Mouse (Mus musculus) spleen, adult 18-20 months (tissue): ENCODE results near the gene Tmem213.
A peak's percentile ranks its signal among the peaks of the same experiment; 100 is the strongest.

Source experiments
- DNase-seq, 2 experiments: peaks; one replicate each; pipeline ENCODE4 v3.0.0; 2022; ENCODE audit warnings: mixed read lengths in 2 of 2

Gene Tmem213

DNA sequence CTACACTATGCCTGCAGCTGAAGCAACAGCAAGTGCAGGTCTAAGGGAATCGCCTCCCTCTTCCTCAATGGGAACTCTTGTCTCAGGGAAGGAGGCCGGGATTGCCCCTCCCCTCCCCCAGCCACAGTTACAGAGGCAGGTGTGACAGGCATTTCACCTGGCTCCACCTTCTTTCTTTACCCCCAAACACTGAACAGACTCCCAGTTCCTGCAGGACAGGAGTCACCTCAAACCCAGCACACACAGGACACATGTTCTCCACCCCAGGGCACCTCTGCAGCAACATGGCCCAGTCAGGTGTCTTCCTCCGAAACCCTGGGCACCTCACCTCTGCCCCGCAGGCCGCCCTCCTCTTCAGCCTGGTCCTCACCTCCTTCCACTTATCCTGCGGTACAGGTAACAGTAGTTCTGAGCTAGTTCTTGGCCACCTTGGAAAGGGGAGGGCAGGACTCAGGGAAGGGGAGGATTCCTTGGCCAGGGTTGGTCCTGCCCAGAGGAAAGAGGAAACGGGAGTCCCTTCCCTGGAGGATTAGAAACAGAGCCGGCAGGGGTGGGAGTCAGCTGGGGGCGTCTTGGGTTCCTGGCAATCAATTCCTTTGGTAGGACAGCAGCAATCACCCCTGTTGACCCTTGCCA is at the start of gene Tmem213:
Tmem213 (plus strand) TSS at position 96 of the 636 bp plus-strand sequence.
- no peak for DNase-seq

DNA sequence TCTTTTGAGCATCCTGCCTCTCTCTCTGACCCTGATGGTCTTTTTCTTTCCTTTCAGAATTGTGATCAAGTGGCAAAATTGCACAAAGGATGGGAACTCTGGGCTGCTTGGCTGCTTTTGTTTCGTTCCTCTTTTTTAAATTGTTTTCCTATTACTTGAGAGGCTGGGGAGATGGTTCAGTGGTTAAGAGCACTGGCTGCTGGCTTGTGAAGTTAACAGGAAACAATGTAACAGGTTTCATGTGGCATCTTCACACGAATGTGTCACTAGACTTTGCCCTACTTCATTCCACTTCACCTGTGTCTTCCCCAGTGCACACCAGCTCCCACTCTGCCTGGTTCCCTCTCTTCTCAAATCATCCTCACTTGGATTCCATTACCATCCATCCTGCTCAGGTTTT is 44.4 kb upstream of the Tmem213 start:
- no peak for DNase-seq

DNA sequence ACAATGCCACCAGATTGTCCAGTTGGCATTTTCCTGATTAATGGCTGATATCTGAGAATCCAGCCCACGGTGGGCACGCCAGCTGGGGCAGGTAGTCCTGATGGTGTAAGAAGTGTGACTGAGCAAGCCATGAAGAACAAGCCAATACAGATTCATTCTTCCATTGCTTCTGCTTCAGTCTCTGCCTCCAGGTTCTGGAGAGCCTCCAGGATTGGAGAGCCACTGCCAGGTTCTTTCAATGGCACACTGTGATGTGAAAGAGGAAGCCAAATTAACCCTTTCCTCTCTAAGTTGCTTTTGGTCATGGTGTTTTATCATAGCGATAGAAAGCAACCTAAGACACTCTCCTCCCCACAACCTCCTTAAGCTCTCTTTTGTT is 43.9 kb upstream of the Tmem213 start:
- peak in 1 of 2 experiments; percentile 14 for DNase-seq

DNA sequence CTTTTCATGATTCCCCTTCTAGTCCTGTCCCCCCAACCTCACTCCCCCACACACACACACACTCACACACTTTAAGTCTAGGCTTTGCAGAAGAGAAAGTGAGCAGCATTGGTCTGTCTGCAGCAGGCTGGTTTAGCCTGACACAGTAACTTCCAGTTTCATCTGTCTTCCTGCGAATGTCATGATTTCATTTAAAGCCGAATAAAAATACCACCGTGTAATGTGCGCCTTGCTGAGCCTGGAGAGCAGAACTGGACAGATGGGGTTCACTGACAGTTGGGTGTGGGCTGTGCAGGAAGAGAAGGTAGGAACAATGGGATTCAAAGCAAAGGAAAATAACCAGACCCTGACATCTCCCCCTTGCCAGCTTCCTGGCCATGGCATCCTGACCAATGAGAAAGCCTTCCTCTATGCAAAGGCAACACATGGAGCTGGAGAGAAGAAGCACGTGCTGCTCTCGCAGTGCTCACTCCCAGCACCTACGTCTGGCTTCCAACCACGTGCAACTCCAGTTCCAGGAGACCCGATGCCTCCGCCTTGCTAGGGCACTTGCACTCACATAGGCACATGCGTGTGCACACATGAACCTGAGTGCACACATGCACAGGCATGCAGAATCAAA is 43.4 kb upstream of the Tmem213 start:
- DNase-seq = peak in 1 of 2 experiments; percentile 13

DNA sequence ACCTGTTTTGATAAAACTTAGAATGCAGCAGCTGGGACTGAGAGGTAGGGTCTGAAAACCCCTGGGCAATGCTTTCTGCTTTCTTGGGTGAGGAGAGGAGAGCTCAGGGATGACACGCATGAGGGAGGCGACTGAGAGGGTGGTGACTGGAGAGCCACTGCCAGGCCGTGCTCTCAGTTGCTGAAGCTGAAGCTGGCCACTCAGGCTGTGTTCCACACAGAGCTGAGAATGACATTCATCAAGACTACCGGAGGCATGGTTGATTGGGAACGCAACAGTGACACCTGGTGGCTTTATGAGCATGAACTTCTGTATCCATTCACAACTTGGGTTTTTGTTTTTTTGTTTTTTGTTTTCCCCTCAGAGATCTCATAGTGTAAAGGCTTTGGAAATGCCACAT is 42.8 kb upstream of the Tmem213 start:
- peak; percentile 24 to 47 for DNase-seq

DNA sequence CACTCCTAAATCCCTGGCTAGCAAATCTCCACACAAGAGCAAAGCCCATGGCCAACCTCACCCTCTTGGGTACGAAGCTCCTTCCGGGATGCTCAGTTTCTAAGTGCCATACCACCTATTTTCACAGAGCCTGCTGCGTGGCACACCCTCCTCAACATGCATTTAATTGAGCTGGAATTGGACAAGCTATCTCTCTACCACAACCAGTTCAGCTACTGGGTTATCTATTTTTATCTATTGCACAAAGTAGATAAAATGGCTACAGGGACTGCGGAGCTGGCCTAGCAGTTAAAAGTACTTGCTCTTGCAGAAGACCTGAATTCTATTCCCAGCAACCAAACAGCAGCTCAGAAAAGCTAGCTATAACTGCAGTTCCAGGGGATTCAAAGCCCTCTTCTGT is 37.8 kb upstream of the Tmem213 start:
- no peak for DNase-seq

DNA sequence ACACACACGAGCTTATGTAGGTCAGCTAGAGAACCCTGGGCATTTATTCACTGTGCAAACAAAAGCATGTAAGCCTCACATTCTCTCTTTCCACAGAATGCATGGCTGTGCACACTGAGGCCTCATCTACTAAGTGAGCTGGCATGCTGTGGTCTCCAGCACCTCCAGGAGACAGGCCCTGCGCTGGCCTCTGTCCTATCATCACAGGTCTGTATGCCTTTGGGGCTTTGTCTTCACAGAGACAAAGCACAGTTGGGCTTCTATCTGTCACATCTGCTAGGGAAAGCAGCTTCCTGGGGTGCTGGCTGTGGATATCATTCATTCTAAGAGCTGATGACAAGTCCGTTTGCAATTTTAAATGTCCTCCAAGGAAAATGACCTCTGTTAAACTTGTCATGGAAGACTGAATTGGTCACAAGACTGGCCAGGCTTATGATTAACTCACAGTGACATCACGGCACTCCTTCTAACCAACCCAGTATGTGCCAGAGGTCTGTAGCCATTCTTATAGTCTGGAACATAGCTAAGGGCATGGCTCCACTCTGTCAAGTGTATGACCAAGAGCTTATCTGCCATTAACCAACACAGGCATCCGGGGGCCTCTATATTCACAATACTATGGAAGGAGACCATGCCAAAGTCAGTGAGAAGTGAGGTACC is 36.8 kb upstream of the Tmem213 start:
- DNase-seq = no peak

DNA sequence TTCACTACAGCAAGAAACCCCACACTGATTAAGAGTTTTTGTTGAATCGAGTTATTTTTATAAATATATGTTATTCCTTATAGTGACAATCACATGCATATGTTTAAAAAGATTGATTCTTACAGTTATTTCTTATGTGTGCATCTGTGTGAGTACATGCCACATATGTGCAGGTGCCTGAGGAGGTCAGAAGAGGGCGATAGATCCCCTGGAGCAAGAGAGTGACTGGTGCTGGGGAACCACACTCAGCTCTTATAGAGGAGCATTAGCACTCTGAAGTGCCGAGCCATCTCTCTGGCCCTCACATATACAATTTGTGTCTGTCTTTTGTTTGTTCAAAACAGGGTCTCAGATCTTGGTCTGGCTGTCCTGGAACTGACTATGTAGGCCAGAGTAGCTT is 35.5 kb upstream of the Tmem213 start:
- DNase-seq = no peak

DNA sequence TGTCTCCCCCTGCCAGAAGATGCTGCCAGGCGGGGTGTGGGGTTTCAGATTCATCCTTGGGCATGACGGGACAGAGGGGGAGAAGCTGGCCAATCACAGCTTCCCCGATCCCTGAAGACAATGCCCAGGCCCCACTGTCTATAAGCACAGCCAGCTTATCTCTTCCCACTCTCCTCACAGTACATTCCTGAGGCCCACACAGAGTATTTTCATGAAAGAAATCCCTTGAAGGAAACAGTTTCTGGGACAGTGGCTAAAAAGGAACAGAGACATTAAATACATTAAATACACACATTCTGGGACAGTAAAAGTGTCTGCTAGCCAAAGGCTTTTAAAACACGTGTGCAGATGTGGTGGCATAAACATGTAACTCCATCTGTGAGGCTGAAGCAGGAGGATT is 28.7 kb upstream of the Tmem213 start:
- DNase-seq = no peak

DNA sequence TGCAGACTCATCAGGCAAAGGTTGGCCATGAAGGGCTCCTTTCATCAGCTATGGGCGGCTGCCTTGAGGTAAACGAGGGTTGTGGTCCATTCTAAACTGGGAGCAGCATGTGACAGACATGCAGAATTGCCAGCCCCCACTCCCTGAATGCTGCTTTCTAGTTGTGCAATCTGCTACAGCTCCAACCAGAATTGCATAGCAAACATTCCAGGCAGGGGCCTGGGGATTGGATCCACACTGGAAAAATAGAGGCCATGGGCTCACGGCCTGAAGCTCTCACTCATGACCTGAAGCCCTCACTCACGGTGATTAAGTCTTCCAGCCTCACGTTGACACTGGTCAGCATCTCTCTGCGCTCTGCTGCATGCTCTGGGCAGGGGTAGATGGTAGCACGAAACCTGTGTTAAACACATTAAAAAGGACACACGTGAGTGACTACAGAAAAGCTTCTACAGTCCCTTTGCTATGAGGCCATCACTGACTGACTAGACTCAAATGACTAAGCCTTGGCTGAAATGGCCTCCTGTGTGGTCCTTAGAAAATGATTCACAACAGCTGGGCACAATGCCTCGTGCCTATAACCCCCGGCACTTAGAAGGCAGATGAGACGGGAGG is 27.2 kb upstream of the Tmem213 start:
- DNase-seq = no peak

DNA sequence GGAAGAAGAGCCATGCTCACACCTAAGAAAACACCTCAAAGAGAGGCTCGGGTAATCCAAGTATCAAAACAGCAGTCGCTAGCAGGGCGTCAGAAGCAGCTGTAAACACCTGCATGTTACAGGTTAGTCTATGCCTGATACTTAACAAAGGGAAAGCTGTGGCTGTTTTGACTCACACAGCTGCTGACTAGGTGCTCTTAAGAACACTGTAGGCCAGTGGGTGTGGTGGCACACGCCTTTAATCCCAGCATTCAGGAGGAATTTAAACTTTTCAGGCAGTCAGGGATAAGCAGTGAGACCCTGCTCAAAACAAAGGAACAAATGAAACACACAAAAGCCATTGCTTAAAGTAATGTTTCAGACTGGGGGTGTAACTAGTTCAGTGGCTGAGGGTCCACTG is 25.9 kb upstream of the Tmem213 start:
- DNase-seq = no peak

DNA sequence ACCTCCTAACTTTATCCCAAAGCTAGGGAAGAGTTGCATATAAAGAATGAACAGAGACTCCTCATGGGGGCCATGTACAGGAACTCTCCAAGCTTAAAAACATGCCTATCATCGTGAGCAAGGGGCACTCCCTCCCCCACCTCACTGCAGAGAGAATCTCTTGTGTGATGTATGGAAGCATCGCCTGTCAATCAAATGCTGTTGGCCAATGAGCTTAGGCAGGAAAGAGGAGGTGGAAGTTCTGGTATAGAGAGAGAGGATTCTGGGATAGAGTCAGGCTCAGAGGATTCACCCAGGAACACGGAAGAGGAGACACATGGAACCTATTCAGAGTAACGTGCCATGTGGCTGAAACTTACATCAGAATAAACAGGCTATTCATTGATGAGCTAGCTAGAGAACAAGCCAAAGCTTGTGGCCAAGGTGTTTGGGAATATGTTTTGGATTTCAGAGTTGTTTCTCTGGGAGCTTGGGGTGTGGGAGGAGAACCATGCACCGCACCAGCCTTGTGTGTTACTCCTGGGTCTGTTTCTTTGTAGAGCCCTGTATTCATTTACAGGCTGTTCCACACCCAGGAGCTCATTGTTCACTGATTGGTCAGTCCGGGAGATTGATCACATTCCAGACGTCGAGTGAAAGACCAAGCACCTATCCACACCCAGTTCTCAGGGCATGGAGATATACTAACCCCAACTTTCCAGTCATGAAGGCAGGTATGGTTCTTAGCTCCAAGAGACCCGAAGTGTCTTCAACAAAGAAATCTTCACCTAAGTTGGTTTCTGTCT is 21.6 kb upstream of the Tmem213 start:
- no peak for DNase-seq

DNA sequence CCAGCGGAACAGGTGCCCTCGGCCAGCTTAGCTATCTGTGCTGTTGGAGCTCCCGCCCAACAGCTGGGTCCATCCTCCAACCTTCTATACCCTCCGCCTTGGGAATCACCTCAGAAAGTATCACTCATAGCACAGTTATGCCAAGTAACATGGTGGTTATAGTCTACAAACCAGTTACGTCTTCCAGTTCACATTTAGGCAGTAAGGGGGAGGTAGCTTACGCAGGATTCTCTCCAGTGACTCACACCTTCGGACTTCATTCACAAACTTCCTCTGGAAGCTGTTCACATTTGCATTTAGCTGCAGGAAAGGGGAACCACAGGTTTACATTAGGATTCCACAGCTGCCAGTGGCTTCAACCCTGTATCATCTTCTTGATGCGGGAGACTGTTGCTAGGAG is 16.5 kb upstream of the Tmem213 start:
- DNase-seq = no peak

DNA sequence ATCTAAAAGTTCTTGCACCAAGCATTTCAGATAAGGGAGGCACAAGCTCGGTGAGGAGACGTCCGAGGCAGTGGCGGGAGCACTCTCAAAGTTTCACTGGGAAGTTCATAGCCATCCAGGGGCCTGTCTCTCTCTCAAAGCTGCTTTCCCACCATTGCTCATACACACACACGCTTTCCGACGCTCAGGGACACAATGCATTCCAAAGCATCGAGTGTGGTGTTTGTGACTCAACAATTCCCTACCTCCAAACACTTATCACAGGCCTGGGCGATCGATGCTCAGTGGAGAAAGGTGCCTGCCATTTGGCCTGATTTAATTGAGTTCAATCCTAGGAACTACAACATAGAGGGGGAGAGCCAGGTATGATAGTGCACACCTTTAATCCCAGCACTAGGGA is 14.4 kb upstream of the Tmem213 start:
- DNase-seq = no peak

DNA sequence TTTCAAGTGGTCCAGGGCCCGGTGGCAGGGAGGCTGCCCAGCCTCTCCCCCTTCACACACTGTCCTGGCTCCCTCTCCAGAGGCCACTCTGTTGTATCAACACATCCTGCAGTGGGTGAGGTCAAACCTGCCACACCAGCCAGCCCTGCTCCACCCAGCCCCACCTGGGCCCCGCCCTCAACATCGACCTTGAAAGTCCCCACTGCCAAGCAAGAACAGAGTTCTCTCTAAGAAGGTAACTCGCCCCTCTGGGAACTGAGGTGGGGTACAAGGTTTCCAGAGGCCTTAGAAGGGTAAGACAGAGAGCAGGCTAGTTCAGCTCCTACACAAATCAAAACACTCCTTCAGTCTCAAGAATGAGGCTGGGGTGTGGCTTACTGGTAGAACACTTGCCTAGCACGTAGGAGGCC is 12.1 kb upstream of the Tmem213 start:
- DNase-seq = no peak

DNA sequence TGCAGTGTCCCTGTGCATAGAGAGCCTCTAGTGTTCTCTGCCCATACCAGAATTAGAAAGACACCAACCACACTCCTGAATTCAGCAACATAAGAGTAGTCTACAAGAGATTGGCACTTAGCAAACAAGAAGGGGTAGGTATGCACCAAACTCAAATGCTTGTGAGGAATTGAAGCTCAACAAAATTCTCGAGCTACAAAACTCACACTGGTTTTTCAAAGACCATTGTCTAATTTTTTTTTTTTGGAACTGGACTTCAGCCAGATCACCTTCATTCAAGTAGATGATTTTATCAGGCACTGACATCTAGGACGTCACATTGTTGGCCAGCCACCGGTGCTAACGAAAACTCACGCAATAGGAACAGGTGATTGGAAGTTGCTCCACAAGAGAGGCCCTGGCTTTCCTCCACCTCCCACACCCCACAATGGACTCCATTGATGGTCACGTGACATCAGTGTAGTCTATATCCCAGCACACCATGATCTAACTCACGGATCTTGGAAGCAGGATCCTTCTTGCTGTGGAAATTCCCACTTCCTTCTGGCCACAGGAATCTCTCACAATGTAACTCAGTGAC is 6.7 kb upstream of the Tmem213 start:
- no peak for DNase-seq

DNA sequence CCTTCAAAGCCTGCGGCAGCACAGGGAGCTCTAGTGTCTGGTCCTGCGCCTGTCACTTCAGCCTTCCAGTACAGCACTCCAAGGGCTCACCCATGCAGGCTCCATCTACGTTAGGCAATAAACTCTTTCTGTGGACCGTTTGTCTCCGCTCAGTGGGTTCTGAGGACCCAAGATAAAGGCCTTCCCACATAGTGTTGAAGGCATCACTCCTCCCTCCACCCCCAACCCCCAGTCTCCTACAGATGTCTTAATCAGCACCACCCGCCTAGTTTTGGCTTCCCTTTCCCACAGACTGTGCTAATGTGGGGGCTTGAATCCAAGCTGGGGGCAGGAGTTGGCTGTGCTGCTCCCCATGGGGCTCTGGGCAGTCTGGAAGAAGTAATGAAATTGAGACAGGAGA is 5.3 kb upstream of the Tmem213 start:
- DNase-seq = no peak

DNA sequence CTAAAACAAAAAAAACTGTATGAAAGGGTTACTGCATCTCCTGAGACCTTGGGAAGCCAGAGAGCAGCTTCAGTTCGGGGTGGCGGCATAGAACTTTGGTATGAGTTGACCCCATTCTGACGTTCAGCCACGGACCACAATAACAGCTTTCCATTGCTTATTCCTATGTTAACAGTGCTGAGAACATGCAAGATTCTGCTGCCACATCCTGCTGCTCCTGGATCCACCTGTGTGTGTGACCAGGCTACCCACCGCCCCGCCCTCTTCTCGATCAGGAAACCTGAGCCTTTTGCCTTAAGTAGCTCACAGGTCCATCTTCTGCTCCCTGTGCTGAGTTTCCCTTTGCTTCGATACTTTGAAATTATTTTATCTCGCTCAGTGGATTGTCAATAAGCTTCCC is 3.1 kb upstream of the Tmem213 start:
- no peak for DNase-seq

DNA sequence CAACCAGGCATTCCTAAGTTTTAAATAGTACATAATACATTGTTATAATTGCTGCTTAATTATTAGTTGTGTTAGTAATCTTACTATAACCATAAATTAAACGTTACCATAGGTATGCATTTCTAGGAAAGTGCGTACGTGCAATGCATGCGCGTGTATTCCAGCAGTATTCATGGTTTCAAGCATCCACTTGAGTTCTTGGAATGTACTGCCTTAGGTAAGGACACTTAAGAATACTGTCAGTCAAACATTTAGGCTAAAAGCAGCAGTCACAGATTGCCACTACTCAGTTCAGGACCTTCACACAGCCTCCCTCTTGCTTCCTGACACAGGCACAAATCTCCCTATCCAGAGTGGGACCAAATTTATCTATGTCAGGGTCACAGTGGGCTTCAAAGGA is 606 bp upstream of the Tmem213 start:
- DNase-seq = no peak

DNA sequence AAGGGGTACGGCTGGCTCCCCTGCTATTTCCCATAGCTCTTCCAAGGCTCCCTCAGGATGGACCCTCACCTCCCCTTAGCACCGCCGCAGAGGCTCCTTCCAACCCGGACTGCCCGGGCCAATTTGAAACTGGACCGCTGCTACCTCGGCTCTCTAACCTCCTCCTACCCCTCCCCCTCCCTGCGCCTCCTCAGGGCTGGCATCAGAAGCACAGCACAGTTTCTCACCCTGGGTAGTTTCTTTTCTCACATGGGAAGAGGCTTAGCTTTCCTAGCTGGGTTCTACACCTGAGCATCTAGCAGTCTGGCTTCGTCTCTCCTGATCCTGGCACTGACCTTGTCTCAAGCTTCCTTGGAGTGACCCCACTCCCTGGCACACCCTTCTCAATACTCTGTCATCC is 816 bp downstream of the Tmem213 start:
- no peak for DNase-seq

DNA sequence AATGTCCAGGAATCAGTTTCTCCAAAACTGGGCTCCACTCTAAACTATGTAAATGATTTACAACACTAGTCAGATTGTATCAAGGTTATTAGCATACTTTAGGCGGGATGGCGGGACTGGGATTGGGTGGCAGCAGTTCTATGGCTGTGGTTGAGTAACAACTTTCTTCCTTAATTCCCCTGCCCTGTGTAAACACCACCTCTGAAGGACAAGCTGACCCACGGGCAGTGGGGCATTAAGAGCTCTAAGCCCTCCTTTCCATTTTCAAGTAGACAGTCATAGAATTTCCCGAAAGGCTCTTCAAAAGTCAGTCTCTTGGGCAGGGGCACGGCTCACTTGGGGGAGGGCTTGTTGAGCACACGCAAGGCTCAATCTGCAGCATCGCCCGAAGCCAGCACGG is 1.8 kb downstream of the Tmem213 start:
- no peak for DNase-seq

DNA sequence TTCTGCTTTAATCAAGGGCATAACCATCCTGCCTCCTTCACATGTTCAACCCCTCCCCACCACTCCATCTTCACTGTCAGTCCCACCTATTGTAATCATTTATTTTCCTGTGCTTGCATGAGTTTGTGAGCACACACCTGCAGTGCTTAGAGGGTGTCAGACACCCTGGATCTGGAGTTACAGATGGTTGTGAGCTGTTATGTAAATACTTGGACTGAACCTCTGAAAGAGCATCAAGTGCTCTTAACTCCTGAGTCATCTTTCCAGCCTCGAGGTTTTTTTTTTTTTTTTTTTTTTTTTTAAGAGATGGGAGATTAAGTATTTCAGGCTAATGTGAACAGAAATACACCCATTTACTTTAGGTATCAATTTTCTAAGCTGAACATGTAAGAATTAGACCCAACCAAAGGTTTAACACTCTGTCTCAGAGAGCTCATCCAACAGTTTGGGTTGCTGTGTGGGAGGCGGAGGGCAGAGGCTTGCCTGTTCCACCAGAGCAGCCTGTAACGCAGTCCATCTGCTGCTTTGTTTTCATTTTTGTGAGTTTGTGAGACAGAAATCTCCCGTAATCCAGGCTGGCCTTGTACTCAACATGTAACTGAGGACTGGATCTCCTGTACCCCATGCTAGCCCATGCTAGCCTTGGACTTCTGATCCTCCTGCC is 7.2 kb downstream of the Tmem213 start:
- DNase-seq = no peak
